8 mouse cellular contexts compared by ENCODE assay signal in genomic region chr13:110237209-110237935, GRCm38 (mm10). TPM values are rescaled to one million over a fixed set of nuclear protein-coding genes. Genes with fewer than 3 reads are reported as not detected.
DNase-seq lines count a peak whose midpoint lies in the region; ATAC-seq and TF ChIP-seq lines count a peak whose summit lies in the region.
"Had no signal": no experiment of that assay in that cellular context is flagged by ENCODE, and none has a peak within 500 bp of the region (broad histone marks: within the 10 kb centered on the region; RNA-seq: fewer than 3 reads in every experiment).

No protein-coding gene starts in this region.

- no peak overlapping the region for H3K9ac ChIP-seq in heart, embryonic 15.5 days
- H3K9ac ChIP-seq: liver, embryonic 15.5 days had no signal

- no peak for TF ChIP-seq CTCF in Patski (IDR thresholded peaks at IDR 0.05)

- H3K9me3 ChIP-seq in heart, embryonic 15.5 days (replicated peaks), result no peaks in the 10 kb centered on the region
- H3K9me3 ChIP-seq: liver, embryonic 15.5 days had no signal

- peaks cover 9% of the 10 kb centered on the region for H3K27me3 ChIP-seq in Patski
- no peaks in the 10 kb centered on the region for H3K27me3 ChIP-seq in heart, embryonic 15.5 days
- H3K27me3 ChIP-seq: liver, embryonic 15.5 days had no signal

- no peak for DNase-seq in Patski (ENCODE audit: low read depth, low spot score)
- peak; percentile 19 to 27 for DNase-seq in cerebellum, adult 18-20 months
- DNase-seq in lung, postnatal 4 days, result peak; percentile 31 to 50
- DNase-seq in right cerebral cortex, postnatal 4 days, result no peak
- no peak for DNase-seq in urinary bladder, postnatal 36 days (ENCODE audit: low spot score in 2 of 2)

- H3K4me2 ChIP-seq in heart, embryonic 15.5 days, result peak overlapping the region; percentile 0; the same call in 1 of the 2 replicates
- H3K4me2 ChIP-seq: liver, embryonic 15.5 days had no signal

- in situ Hi-C loops in Patski (cut with MboI; ENCODE audit: low pct_unique_long_range_greater_than_20kb), result no loop called here

- H3K27ac ChIP-seq in heart, embryonic 15.5 days, result no peak overlapping the region
- H3K27ac ChIP-seq: liver, embryonic 15.5 days had no signal

- POLR2A ChIA-PET in Patski (lab: Charles Lee), result no interaction called here

- H3K4me1 ChIP-seq in heart, embryonic 15.5 days (replicated peaks), result peaks cover 8% of the 10 kb centered on the region
- H3K4me1 ChIP-seq: liver, embryonic 15.5 days had no signal

- 28% methylated on average over 10 of the region's 10 CpGs for WGBS in heart, embryonic 15.5 days

- no peaks in the 10 kb centered on the region for H3K36me3 ChIP-seq in heart, embryonic 15.5 days
- H3K36me3 ChIP-seq: liver, embryonic 15.5 days had no signal

- CTCF ChIA-PET in Patski (lab: Charles Lee), result interaction anchor here (1.2 kb wide), 1 partner anchor 23 kb away, joined by 3 read pairs; no protein-coding TSS in a partner anchor

- no peak overlapping the region for H3K4me3 ChIP-seq in heart, embryonic 15.5 days
- H3K4me3 ChIP-seq: liver, embryonic 15.5 days had no signal

- peak; percentile 21 for ATAC-seq in Patski
- 0 out of 2 replicates have a peak, but pooled peaks have one; percentile 35 for ATAC-seq in heart, embryonic 15.5 days (replicated peaks; ENCODE audit: insufficient number of reproducible peaks, insufficient read depth, low FRiP score, low read depth)
- no peak for ATAC-seq in activated CD4-positive, CD25-positive, alpha-beta regulatory T cell, adult 4 months

RNA-seq across cellular contexts. Expression of gene Rab3c, which starts 43.4 kb away (rescaled TPM):
- polyA plus RNA-seq in Patski (2021), result not detected
- polyA plus RNA-seq in heart, embryonic 15.5 days (2015; fragmentation: Nextera tagmentation; extraction: Ambion mirVana), result 0.25 and 1.6 TPM in 2 replicates
- not detected for polyA plus RNA-seq in activated CD4-positive, CD25-positive, alpha-beta regulatory T cell, adult 4 months (2017; shearing (Covaris generic))

Comparison
In these comparisons a context has a peak if more than half of its experiments do, and no peak if none do; other contexts are left out.
1. DNase-seq: peak in cerebellum, adult 18-20 months (2 of 2) and lung, postnatal 4 days (2 of 2); none in Patski (single experiment), right cerebral cortex, postnatal 4 days (single experiment) and urinary bladder, postnatal 36 days (0 of 2).